Mouse (Mus musculus) adrenal gland (tissue): Measurements from ENCODE around the gene Brf1.

Source experiments
- intact Hi-C: fragments of 180-260 bp; cut with DNase I; formaldehyde crosslinking; loops from one replicate; pipeline ENCODE4 v1.15.1; 2025
- long read RNA-seq, 2 experiments: library from polyadenylated mRNA; unstranded; transcript quantifications; one replicate each; pipeline ENCODE4 v2.0.0; 2020; ENCODE audit warnings: borderline replicate concordance in 1 of 2; ENCODE audit not compliant: insufficient replicate concordance in 1 of 2

Gene Brf1
- long read RNA-seq, experiment 1, partial matches to known transcripts: 0 of 8 reads
- long read RNA-seq, experiment 1, other reads (novel, unspliced or antisense): 7 of 8 reads
- long read RNA-seq, experiment 2, partial matches to known transcripts: 5 of 15 reads
- long read RNA-seq, experiment 2, other reads (novel, unspliced or antisense): 9 of 15 reads

DNA sequence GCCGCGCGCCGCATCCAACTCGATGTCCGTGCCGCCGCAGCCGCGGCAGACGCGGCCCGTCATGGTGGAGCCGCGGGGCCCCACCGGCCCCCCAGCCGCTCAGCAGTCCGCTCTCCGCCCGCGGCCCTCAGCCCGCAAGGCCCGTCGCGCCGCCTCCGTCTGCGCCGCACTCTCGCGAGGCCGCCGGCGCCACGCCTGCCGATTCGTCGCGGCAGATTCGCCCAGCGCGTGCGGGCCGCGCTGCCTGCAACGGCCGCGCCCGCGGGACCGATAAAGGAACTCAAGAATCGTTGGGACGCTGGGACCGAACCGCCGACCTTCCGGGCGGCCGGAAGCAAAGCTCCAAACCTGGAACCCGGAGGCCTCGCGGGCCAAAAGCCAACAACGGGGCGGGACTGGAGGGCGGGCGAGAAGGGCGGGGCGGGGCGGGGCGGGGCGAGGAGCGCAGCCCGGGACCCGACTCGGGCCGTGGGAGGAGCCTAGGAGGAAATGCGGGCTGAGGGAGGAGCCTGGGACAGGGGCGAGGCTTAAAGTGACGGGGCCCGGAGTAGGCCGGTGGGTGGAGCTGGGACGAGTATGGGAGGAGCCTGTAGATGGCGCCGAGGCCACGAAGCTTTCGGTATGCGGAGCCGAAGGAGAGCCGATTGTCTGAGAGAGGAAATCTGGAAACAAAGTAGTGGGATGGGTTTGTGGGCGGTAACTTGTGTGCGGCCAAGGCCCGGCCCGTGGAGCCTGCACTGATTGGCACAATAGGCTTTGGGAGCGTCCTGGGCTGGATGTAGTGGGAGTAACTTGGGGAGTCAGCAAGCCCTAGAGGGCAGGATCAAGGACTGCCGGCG lies at the start of gene Brf1:
Gene Brf1 (minus strand): TSS at position 411 of the 839 bp plus-strand sequence.
- intact Hi-C loops: loop anchor here (5.0 to 10.0 kb wide), 2 partner anchors 74 to 102 kb away; partner anchors contain the start of gene Tex22

DNA sequence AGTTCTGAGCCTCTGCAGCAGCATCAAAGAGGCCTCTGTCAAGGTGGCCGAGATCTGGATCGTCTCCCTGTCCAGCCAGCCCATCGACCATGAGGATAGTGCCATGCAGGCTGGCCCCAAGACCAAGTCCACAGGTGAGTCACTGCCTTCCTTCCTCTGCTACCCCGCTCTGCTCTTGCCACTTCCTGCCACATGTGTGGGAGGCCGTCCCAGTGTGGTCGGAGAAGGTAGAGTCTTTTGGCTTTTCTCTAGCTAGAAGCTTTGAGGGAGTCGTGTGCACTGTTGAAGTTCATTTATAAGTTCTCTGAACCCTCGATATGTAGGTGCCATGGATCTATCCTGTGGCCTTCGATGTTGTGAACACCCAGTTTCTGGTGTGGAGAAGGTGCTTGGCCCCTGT lies 49.3 kb upstream of the Brf1 start:
- intact Hi-C loops: loop anchor here (5.0 kb wide), 1 partner anchor 43 kb away; no protein-coding TSS in a partner anchor

DNA sequence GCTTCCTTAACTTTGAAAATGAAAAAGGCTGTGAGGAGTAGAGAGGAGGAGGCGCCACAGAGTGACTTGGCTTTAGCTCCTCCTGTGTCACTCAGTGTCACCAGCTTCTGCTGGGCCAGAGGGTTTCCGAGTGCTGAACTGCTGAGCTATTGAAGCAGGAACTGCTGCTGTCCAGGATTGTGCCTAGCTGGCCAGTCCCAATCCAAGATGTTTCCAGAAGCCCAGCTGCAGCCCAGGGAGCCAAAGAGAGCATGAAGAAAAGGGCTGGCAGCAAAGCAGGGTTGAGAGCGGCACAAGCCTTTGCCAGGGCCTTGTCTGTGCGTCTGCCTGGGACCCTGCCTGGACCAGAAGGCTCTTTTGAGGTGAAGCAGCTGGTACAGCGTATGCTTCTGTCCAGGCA lies 47.6 kb upstream of the Brf1 start:
- intact Hi-C loops: loop anchor here (5.0 kb wide), 1 partner anchor 41 kb away; no protein-coding TSS in a partner anchor

DNA sequence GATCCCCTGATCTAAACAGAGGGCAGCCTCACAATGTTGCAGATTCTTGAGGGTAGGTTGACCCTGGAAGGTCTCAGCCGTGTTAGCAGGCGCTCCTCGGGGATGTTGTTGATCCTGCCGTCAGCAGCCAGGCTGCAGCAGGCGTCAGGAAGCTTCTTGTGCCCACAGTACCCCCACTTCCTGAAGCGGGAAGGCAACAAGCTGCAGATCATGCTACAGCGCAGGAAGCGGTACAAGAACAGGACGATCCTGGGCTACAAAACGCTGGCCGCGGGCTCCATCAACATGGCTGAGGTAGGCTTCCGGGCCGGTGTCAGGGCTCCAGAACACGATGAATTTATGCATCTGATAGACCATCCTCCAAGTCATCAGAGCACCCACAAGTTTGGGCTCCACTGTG lies 46.4 kb upstream of the Brf1 start:
- intact Hi-C loops: loop anchor here (5.0 kb wide), 1 partner anchor 40 kb away; no protein-coding TSS in a partner anchor

DNA sequence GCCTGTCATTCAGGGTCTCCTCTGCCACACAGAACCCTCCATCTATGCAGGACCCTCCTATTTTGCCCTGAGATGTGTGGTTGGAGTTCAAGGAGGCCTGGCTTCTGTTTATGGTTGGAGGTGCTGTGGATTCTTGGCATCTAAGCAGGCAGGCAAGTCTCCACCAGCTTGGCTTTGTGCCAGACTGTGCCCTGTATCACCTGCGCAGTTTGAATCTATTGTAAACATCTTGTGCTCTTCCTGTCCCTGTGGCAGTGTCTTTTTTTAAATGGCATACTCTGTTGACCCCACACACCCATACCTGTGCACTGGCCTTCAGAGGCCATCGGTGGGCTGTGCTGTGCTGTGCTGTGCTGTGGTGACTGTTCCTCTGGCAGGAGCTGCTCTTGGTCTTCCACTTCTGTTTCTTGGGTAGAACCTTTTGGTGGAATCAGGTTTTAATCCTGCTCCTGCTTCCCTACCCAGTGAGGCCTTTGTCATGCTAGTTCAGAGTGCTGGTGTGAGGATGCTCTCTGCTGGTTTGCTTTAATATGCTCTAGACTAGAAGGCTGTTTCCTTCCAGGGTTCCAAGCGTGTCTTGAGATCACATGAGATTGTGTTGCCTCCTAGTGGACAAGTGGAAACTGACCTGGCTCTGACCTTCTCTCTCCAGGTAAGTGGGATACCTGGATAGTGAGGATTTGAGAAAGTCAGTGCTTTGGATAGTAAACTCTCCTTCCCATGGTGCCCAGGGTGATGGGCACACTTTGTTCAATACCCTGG lies 44.6 kb upstream of the Brf1 start:
- intact Hi-C loops: loop anchor here (5.0 kb wide), 1 partner anchor 38 kb away; no protein-coding TSS in a partner anchor

DNA sequence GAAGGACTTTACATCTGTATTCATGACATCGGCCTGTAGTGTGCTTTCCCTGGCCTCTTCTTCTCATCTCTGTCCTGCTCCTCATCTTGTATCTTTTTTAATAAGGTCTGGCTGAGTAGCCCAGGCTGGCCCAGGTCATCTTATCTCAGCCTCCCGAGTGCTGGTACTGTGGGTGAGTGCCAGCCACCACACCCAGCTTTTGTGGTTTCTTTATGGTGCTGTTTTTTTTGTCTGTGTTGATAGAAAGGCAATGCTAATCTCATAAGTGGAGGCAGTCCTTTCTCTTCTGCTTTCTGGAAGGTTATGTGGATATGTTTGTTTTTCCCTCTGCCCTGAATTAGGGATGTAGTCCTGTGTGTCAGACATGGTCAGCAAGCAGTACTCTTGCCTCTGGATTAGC lies 42.0 kb upstream of the Brf1 start:
- intact Hi-C loops: no loop called here

DNA sequence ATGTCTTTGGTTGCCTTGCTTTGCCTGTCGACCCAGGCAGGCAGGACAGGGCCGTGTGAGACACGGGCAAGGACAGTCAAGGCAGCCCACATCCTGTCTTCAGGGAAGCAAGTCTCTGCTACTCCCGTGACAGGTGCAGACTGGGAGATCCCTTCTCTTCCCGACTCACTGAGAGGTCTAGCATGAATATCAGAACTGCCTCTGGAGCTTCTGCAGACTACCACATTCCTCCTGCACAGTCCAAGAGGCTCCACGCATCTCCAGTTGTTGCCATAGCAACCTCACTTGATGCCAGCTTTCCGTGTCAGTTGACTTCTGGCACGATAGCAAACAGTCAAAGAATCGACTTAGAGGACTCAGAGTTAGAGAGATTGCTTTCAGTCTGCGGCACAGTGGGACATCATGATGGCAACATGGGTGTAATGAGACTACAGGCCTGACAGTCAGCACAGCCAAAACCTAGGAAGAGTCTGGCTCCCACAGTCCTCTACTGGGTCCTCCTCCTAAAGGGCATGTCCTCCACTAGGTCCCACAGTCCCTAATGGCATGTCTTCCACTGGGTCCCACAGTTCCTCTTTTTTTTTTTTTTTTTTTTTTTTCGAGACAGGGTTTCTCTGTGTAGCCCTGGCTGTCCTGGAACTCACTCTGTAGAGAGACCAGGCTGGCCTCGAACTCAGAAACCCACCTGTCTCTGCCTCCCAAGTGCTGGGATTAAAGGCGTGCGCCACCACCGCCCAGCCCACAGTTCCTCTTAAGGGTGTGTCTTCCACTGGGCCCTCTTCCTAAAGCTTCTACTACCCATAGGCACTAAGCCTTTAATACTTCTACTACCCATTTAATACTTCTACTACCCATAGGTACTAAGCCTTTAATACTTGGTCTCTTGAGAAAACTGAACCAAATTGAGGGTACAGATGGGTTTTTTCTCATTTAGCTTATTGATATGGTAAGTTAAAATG lies 41.3 kb upstream of the Brf1 start:
- intact Hi-C loops: no loop called here

DNA sequence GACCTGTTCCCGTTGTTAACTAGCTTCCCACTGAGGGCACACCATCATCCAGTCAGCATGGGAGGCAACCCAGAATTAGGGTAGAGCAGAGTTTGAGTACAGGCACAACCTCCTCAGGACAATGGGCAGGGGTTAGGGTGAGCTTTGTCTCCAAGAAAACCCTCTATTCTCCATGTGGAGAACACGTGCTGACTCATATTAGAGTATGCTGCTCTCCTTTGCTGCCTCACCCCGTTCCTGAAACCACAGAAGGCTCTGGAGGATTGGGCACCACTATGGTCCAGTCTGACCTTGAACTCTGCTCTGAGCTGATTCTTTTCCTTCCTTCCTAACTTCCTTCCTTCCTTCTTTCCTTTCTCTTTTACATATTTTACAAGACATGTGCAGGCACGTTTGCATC lies 37.9 kb upstream of the Brf1 start:
- intact Hi-C loops: no loop called here

DNA sequence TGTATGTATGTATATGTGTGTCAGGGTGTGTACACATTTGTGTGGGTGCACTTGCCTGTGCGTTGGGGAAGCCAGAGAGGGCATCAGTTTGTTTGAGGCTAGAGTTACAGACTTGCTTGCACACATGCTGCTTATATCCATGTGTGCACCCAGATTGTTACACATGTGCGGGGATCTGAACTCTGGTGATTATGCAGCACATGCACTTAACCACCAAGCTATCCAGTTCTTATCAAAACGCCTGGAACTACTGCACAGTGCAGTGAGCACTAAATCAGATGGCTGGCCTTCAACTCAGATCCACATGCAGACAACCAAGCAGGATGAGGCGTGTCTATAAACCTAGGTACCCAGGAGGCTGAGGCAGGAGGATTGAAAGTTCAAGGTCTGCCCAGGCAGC lies 36.5 kb upstream of the Brf1 start:
- intact Hi-C loops: no loop called here

DNA sequence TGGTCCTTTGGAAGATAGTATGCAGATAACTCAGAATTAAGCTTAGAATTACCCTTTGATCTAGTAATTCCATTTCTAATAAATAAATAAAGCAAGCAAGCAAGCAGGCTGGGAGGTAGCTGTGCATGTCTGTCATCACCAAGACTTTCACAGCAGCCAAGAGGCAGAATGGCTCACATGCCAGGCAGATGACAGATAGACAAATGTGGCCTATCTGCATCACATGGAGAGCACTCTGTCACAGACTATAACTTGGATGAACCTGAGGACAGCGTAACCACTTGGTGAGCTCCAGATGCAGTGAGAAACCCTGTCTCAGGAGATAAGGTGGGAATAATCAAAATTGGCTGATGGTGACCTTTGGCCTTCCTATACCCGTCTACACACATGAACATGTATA lies 34.6 kb upstream of the Brf1 start:
- intact Hi-C loops: no loop called here

DNA sequence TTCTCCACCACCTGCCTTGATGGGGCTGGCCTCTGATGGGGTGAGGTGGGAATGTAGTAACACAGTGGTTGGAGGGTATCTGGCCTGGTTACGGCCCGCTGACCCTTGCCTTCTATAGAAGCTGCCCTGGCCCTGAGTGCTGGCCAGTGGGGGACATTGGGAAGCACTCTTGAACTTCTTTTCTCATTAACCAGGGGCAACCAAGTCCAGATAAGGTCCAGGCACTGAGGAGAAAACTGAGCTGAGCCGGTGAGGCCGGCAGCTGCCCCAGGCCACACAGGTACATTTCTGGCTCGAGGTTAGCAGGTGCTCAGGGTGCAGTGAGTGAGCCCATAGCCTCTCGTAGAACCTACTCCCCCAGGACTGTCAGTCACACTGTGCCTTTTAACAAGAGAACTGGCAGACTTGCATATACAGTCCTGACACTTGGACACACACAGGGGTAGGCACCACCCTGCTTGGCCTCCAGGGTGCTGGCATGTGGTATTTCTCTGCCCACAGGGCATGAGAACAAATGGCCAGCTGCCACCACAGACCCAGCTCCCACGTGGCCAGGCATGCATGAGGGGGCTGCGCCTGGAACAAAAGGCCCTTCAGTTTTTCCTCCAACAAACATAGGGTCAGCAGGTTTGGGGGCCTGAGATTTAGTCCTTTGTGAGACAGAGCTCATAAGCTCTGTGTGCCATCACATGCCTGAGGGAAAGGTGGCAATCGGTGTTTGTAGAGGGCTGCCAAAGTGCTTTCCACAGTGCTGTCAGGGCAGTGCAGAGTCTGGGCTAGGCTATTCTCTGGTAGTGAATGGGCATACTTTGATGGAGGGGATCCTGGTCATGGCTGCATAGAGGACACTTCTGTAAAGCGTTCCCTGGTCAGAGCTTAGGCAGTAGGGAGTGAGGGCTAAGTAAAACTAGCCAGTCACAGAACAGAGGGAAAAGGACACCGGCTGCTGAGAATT lies 32.1 kb upstream of the Brf1 start:
- intact Hi-C loops: no loop called here

DNA sequence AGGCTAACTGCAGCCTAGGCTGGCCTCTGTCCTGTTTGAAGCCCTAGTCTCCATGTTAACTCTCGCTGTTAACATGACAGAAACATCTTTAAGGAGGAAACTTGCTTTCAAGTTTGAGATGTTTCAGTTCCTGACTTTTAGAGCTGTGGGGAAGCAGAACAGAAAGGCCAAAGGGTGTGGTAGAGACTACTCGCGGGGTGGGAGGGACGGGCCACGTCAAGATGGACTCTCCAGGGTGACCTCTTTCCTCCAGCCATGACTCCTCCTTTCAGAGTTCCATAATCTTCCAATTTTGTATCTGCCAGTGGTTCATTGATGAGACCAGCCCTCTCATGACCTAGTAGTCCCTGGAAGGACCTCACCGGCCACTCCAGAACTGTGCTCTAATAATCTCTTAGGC lies 30.9 kb upstream of the Brf1 start:
- intact Hi-C loops: no loop called here

DNA sequence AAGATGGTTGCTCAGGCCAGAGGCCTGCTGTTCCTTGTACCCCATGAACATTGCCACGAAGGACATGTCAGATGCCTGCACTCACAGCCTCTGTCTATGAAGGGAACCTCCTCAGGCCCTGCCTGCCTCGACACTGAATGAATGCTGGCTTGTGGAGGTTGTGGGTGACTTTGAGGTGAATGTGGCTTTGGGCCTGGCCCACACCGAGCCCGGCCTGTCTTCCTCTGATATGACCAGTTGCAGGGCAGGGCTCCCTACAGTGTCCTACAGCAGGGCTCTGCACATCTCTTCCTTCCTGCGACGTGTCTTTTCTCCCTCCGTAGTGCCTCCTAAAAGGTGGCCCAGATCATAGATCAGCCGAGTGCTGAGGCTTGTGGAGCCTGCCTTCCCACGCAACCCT lies 30.5 kb upstream of the Brf1 start:
- intact Hi-C loops: no loop called here

DNA sequence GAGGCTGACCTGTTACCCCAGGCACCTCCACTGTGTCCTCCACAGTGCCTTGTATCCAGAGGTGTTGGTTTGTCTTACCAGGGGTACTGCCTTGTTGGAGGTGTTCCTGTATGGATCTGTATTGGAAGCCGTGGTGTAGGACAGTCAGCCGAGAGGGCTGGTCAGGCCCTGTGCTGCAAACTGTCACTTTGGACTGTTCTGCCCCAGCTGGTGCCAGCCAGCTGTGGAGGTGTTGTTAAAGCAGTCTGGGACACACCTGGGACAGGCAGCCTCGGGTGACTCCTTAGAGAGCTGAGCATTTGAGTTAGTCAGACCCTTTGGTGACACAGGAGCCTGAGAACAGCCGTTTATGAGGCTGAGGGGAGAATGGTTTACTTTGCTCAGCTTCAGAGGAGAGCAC lies 29.5 kb upstream of the Brf1 start:
- intact Hi-C loops: no loop called here

DNA sequence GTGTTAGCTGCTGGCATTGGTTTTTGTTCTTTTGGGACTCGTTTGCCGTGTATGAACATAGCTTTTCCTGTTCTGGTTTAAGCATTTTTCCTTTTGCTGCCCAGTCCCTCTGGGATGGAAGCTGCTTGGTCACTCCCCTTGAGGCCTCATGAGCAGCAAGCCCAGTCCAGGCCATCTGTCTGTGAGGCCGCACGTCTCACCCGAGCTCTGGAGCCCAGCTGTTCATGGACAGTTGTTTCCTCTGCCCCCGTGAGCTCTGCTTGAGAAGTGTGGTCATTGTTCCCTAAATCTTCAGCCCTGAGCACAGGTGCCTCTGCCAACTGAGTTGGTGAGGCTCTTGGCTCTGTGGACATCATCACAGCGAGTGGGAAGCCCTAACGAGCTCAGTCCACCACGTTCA lies 28.4 kb upstream of the Brf1 start:
- intact Hi-C loops: no loop called here

DNA sequence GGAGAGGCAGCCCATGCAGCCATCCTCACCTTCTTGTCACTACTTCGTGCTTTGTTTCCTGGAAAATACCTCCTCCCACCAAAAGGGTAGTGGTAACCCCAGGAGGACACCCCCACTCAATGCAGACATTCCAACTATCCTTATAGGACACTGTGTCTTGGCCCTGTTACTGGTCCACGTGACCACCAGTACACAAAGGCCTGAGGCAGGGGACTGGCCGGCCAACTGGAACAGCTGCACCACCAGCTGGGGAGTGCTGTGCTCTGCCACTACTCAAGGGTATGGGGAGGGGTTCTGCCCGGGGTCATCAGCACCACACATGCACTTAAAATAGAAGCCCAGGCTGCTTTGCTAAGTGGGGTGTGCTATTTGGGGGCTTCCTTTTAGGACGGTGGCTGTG lies 27.6 kb upstream of the Brf1 start:
- intact Hi-C loops: no loop called here

DNA sequence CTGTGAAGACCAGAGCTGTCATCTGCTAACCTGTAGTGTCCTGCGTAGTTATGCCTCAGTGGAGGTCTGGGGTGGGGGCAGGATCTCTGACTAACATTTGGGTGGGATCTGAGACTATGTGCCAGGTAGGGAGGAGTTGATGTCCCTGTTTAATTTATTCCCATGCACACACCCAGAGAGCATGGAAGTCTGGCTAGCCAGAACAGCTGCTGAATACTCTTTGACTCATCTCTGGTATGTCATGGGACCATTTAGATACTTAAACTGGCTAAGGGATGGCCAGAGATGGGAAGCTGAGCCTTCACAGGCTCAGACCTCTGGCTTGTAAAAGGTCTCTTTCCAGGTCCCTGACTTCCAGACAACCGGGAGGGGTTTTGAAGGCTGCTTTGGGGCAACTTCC lies 27.0 kb upstream of the Brf1 start:
- intact Hi-C loops: no loop called here

DNA sequence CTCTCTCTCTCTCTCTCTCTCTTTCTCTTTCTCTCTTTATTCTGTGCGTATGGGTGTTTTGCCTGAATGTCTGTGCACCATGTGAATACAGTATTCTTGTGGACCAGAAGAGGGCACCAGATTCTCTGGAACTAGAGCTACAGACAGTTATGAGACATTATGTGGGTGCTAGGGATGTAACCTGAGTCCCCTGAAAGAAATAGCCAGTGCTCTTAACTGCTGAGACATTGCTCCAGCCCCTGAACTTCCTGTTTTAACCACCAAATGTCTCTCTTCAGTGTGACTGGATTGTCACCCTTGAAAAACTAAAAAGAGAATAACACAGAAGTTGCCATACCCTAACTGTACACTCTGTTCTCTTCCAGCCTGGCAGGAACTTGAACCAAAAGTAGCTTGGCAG lies 26.1 kb upstream of the Brf1 start:
- intact Hi-C loops: no loop called here

DNA sequence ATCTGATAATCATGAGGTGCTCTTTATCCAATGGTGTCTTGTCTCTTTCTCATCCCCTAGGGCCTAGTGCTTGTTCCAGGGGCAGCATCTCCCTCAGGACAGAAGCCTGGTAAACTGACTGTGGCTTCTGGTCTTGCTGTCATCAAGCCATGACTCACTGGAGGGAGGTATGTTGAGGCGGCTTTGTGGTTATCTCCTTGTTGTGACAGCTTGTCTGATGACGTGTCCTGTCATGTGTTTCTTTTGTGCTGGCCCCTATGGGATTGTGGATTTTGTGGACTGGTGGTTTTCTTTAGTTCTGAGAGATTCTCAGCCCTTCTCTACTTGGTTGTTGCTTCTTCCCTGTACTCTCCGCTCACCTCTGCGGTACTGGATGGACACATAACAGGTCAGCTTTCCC lies 22.6 kb upstream of the Brf1 start:
- intact Hi-C loops: no loop called here

DNA sequence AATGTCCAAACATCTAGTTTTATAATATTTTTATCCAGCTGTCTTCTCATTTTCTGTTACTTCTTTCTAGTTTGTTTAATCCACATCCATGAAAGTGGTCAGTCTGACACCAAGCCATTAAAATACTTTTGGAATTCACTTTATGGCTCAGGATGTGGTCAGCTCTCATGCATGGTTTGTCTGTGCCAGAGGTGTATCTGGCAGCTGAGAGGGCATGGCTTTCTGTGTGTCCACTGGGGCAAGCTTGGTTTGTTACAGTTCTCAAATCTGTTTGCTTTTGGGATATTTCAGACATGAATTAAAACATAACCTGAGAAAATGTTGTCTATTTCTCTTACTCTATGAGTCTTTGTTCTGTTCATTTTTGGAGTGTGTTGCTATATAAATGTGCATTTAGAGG lies 21.0 kb upstream of the Brf1 start:
- intact Hi-C loops: no loop called here
